Mouse (Mus musculus): ENCODE measurements around the gene Git1. TPM values are rescaled to one million over a fixed set of nuclear protein-coding genes. Genes with fewer than 3 reads are reported as not detected.
A peak's percentile ranks its signal among the peaks of the same experiment; 100 is the strongest.
"Not testable (repeated sequence)": the region's sequence is repeated elsewhere in the genome, so short reads cannot be mapped to it uniquely, and the experiment has no call there.

Git1 gene
- polyA plus RNA-seq, 1 experiment: 104 TPM

DNA sequence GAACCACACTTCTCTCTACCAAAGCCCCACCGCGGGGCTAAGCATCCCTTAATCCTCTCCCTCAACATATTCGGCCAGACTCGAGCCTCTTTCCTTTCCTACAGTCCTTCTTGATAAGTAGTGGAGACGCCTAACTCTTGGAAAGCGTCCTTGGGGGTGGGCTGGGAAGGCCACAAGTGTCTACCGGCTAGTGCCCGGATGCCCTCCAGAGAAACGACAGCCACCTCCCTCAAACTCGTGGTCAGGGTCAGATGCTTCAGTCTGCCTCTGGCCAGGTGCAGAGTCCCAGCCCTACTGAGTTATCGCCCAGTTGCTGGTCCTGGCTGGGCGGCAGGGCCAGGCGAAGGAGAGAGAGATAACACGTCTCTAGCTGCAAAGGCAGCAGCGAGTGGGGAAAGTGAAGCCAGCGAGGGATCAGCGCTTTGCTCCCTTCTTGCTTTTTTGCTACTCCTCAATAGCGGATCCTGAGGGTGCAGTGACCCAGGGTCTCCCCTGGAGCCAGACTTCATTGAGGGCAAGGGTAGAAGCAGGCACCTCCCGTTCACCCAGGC lies 21.0 kb downstream of the Git1 start:
- TF ChIP-seq CTCF (IDR thresholded peaks at IDR 0.05; ENCODE audit: borderline replicate concordance, extremely low read depth, insufficient read depth, insufficient read length): no peak
- DNase-seq (ENCODE audit: low read depth): no peak

DNA sequence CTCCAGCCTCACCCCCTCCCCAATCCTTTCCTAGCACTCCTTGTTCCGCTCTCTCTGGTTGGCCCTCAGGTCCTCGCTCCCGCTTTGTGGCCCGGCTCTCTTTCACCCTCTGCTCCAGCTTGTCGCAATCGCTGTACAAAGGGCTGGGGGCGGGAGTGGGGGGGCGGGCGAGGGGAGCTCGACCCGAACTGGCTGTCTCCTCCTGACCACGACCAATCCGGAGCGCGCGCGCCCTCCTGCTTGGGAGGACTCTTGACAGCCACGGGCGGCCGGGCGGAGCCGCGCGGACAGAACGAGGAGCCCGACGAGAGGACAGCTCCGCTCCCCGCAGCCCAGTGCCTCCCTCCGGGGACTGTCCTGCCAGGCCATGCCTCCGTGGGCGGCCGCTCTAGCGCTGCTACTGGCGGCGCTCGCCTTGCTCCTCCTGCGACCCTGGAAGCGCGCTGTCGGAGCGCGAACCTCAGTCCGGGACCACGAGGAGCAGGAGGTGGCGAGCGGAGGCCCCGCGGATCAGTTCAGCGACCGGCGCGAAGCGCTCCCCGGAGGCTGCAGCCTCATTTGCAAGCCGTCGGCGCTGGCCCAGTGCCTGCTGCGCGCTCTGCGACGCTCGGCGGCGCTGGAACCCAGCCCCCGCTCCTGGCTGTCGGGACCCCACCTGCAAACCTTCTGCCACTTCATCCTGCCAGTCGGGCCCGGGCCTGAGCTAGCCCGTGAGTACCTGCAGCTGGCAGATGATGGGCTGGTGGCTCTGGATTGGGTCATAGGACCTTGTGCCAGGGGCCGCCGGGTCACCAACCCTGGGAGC lies 21.7 kb downstream of the Git1 start, which contains the start of gene Abhd15:
Abhd15 (plus strand) TSS at position 290 of the 805 bp plus-strand sequence.
- peak; percentile 87 for DNase-seq (ENCODE audit: low read depth)
- no peak for TF ChIP-seq CTCF (IDR thresholded peaks at IDR 0.05; ENCODE audit: borderline replicate concordance, extremely low read depth, insufficient read depth, insufficient read length)
- no peak for TF ChIP-seq POLR2A (IDR thresholded peaks at IDR 0.05; ENCODE audit: borderline replicate concordance, extremely low read depth, insufficient read depth, insufficient read length, poor library complexity, severe bottlenecking)

- no peak for DNase-seq (ENCODE audit: low read depth)
- TF ChIP-seq CTCF (IDR thresholded peaks at IDR 0.05; ENCODE audit: borderline replicate concordance, extremely low read depth, insufficient read depth, insufficient read length) (no peak), POLR2A (IDR thresholded peaks at IDR 0.05; ENCODE audit: borderline replicate concordance, extremely low read depth, insufficient read depth, insufficient read length, poor library complexity, severe bottlenecking) (no peak)
Observed at GRCm38 (mm10) chr11:77515637-77516552, 22.5 kb downstream of the Git1 start, which contains the start of gene Trp53i13. Gene Trp53i13 (minus strand): TSS chr11:77515980.

DNA sequence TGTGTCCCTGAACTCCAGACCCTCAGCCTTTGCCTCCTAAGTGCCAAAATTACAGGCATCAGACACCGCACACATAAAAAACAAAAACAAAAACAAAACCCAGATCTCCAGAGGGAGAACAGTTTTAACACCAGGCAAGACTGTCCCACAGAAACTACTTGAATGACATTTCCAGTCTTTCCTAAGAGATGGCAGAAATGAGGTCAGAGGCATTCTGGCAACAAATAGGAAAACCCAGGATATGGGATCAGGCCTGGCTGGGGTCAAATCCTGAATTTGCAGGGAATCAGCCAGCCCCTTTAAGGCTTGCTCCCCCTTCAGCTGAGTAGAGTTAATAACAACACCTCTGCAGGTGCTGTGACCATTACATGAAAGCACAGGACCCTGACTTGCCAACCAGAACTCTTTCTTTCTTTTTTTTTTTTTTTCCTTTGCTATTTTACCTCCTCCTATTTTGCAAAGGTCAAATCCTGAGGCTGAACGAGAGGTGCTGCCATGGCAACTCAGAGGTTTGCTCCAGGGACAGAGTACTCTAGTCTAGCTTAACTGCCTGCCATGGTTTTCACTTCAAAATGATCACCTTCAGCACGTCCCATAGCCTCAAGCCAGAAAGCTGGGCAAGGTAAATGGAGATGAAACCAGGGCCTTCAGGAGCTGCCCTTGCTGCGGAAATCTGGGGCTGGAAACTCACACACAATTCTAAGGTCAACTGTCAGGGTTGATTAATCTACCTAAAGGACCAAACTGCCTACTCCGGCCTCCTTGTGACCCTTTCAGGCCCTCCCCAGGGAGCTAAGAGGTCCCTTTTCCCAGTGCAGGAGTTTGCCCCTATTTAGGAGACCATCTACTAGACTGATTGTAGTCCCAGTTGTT lies 23.4 kb downstream of the Git1 start:
- no peak for DNase-seq (ENCODE audit: low read depth)
- no peak for TF ChIP-seq CTCF (IDR thresholded peaks at IDR 0.05; ENCODE audit: borderline replicate concordance, extremely low read depth, insufficient read depth, insufficient read length)
- TF ChIP-seq POLR2A (IDR thresholded peaks at IDR 0.05; ENCODE audit: borderline replicate concordance, extremely low read depth, insufficient read depth, insufficient read length, poor library complexity, severe bottlenecking): no peak

DNA sequence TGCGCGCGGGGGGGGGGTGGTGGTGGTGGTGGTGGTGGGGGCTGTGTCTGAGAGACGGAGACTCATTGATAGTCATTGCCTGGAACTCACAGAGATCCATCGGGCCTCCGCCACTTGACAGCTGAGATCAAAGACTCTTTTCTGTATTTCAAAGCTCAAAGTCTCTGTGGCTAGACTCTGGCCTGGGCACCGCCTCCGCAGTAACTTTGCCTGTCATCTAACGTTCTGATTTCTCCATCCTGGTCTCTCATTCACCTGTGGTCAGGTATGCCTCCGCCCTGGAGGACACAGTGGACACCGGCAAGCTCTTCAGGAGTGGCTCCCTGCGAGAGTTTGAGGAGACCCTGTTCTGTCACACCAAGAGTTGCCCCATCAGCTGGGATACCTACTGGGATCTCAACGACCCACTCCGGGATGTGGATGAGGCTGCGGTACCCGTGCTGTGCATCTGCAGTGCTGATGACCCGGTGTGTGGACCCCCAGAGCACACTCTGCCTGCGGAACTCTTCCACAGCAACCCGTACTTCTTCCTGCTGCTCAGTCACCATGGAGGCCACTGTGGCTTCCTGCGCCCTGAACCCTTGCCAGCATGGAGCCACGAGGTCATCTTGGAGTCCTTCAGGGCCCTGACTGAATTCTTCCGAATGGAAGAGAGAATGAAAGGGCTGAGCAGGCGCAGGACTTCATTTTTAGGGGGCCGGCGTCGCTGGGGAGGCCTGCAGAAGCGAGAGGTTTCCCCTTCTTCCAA lies 24.9 kb downstream of the Git1 start:
- no peak for DNase-seq (ENCODE audit: low read depth)
- TF ChIP-seq CTCF (IDR thresholded peaks at IDR 0.05; ENCODE audit: borderline replicate concordance, extremely low read depth, insufficient read depth, insufficient read length) (no peak), POLR2A (IDR thresholded peaks at IDR 0.05; ENCODE audit: borderline replicate concordance, extremely low read depth, insufficient read depth, insufficient read length, poor library complexity, severe bottlenecking) (no peak)

- TF ChIP-seq CTCF (IDR thresholded peaks at IDR 0.05; ENCODE audit: borderline replicate concordance, extremely low read depth, insufficient read depth, insufficient read length) (no peak), POLR2A (IDR thresholded peaks at IDR 0.05; ENCODE audit: borderline replicate concordance, extremely low read depth, insufficient read depth, insufficient read length, poor library complexity, severe bottlenecking) (no peak)
- DNase-seq (ENCODE audit: low read depth): no peak
Observed at GRCm38 (mm10) chr11:77519043-77519442, 25.7 kb downstream of the Git1 start, which contains the start of gene Gm10392. Gene Gm10392 (minus strand): TSS chr11:77519198.

GRCm38 (mm10) chr11:77520601-77521529 lies 27.5 kb downstream of the Git1 start:
- peak; percentile 71 for DNase-seq (ENCODE audit: low read depth)
- TF ChIP-seq POLR2A (IDR thresholded peaks at IDR 0.05; ENCODE audit: borderline replicate concordance, extremely low read depth, insufficient read depth, insufficient read length, poor library complexity, severe bottlenecking) (no peak), CTCF (IDR thresholded peaks at IDR 0.05; ENCODE audit: borderline replicate concordance, extremely low read depth, insufficient read depth, insufficient read length) (no peak)

DNA sequence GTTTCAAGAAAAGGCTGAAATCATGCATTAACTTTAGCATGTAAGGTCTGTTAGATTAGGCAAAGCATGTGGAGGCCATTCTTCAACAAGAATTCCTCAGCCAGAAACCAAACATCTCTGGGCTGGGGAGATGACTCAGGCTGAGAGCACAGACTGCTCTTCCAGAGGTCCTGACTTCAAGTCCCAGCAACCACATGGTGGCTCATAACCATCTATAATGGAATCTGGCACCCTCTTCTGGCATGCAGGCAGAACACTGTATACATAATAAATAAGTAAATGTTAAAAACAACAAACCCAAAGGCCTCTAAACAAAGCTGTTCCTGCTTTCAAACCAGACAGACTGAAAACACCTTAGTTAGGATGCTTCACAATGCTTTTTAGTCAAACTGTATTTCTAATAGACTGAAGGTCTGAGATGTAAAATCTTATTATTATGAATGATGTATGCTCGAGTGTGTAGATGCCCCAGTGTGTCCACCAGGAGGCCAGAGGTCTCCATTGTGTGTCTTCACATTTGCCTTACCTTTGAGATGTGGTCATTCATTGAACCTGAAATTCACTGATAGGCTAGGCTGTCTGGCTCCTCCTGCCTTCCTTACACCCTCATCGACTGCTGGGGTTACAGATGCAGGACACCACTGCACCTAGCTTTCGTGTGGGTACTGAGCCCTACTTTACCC lies 32.6 kb downstream of the Git1 start:
- DNase-seq (ENCODE audit: low read depth): no peak
- TF ChIP-seq CTCF (IDR thresholded peaks at IDR 0.05; ENCODE audit: borderline replicate concordance, extremely low read depth, insufficient read depth, insufficient read length) (no peak), POLR2A (IDR thresholded peaks at IDR 0.05; ENCODE audit: borderline replicate concordance, extremely low read depth, insufficient read depth, insufficient read length, poor library complexity, severe bottlenecking) (no peak)

GRCm38 (mm10) chr11:77528420-77528819 lies 35.1 kb downstream of the Git1 start:
- DNase-seq (ENCODE audit: low read depth): not testable (repeated sequence)
